Mouse (Mus musculus) lung, postnatal 0 days (tissue): ENCODE data around the gene Scrn2. TPM values are rescaled to one million over a fixed set of nuclear protein-coding genes. Genes with fewer than 3 reads are reported as not detected.

ENCODE experiments used
- ATAC-seq: fragments of 200-750 bp; cut with Nextera tagmentation; 2 replicates; pipeline ENCODE4 v1.8.0; 2017; ENCODE audit warnings: moderate library complexity
- DNase-seq: peaks from one replicate; pipeline ENCODE4 v3.0.0-alpha.2; 2016; ENCODE audit warnings: low spot score
- H3K27ac ChIP-seq: fragments of 300-500 bp; sonication (generic); 2 replicates; pipeline ENCODE4 v1.5.1; 2014; ENCODE audit warnings: antibody characterized with exemption, mild to moderate bottlenecking, low read length, mixed read lengths
- H3K27me3 ChIP-seq: fragments of 300-500 bp; sonication (generic); replicated peaks from 2 replicates; pipeline ENCODE4 v1.6.1; 2014; ENCODE audit warnings: low read length, mixed read lengths; ENCODE audit not compliant: insufficient read depth
- H3K36me3 ChIP-seq: fragments of 300-500 bp; sonication (generic); 2 replicates; pipeline ENCODE4 v1.6.1; 2014; ENCODE audit warnings: low read length, mixed read lengths; ENCODE audit not compliant: insufficient read depth
- H3K4me1 ChIP-seq: fragments of 300-500 bp; sonication (generic); 2 replicates; pipeline ENCODE4 v1.6.1; 2014; ENCODE audit warnings: antibody characterized with exemption, low read depth, low read length, mixed read lengths; ENCODE audit not compliant: insufficient read depth
- H3K4me2 ChIP-seq: fragments of 300-500 bp; sonication (generic); replicated peaks from 2 replicates; pipeline ENCODE4 v1.6.1; 2014; ENCODE audit warnings: low read depth, mild to moderate bottlenecking, low read length, moderate library complexity, mixed read lengths
- H3K4me3 ChIP-seq: fragments of 300-500 bp; sonication (generic); 2 replicates; pipeline ENCODE4 v1.5.1; 2014; ENCODE audit warnings: low read depth, low read length
- H3K9ac ChIP-seq: fragments of 300-500 bp; sonication (generic); replicated peaks from 2 replicates; pipeline ENCODE4 v1.6.1; 2014; ENCODE audit warnings: low read depth, mild to moderate bottlenecking
- H3K9me3 ChIP-seq: fragments of 300-500 bp; sonication (generic); 2 replicates; pipeline ENCODE4 v1.6.1; 2016; ENCODE audit warnings: low read length, mixed read lengths
- CTCF ChIP-seq: IDR thresholded peaks from 2 replicates; pipeline ENCODE4 v1.5.1; 2016; ENCODE audit warnings: antibody characterized with exemption, mild to moderate bottlenecking
- EP300 ChIP-seq: IDR thresholded peaks from 2 replicates; pipeline ENCODE4 v1.6.1; 2016; ENCODE audit warnings: antibody characterized with exemption, mild to moderate bottlenecking, control low read depth
- WGBS: fragments of 180-500 bp; shearing (Covaris S2); extraction: QIAGEN DNeasy Blood & Tissue Kit; methylation state at CpG from one replicate; pipeline ENCODE4 v1.1.7; 2014; 5-methylcytosine and 5-hydroxymethylcytosine counted together
- polyA plus RNA-seq: library from polyadenylated mRNA; unstranded; fragments of >200 nt; fragmentation: Nextera tagmentation; extraction: Ambion mirVana; gene quantifications from 2 replicates; pipeline ENCODE4 v1.2.1, GENCODE M21; 2015

Gene Scrn2
- polyA plus RNA-seq, 1 experiment from 2014 or later = 15.7 TPM

DNA sequence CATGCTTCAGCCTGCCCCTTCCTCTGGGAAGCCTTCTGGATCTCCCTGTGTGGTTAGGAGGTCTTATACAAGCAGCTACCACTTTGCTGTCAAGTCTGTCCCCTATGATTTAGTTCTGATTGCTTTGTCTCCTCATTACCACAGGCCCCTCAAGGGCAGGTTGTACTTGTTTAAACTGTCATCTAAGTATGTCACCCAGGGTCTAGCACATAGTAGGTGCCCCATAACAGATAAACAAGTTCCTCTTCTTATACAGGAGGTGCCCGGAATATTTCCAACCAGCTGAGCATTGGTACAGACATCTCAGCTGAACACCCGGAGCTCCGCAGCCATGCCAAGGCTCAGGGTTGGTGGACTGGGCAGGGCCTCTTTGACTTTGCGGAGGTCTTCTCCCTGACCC lies 2.8 kb downstream of the Scrn2 start:
- Histone ChIP-seq H3K9ac (no peak overlapping the region), H3K27ac (no peak overlapping the region), H3K4me2 (no peak overlapping the region), H3K4me1 (peaks cover 6% of the 10 kb centered on the region; the same call in 1 of the 2 replicates), H3K36me3 (no peaks in the 10 kb centered on the region), H3K27me3 (no peaks in the 10 kb centered on the region), H3K4me3 (no peak overlapping the region), H3K9me3 (no peaks in the 10 kb centered on the region)
- 88% methylated on average over 4 of the region's 4 CpGs for WGBS
- DNase-seq (no peak), ATAC-seq (no peak)
- TF ChIP-seq EP300 = no peak
- no peak for TF ChIP-seq CTCF

DNA sequence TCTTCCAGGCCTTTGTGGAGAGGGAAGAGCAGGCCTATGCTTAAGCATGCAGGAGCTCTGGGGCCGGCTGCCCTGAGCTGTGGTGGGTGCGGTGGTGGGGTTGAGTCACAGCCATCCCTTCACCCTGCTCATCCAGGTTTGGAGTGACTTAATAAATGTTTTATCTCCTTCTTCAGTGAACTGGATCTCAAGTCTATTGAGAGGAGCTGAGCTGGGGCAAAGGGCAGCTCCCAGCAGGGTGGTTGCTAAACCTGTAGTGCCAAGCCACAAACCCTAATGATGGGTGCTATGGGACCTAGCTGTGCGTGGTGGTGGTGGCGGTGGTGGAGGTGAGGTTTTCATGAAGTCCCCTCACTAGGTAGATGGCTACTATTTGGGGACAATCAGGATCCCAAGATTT lies 4.0 kb downstream of the Scrn2 start:
- Histone ChIP-seq H3K4me1 (peaks cover 6% of the 10 kb centered on the region; the same call in 1 of the 2 replicates), H3K4me2 (no peak overlapping the region), H3K36me3 (no peaks in the 10 kb centered on the region), H3K27ac (no peak overlapping the region), H3K4me3 (no peak overlapping the region), H3K9ac (no peak overlapping the region), H3K9me3 (no peaks in the 10 kb centered on the region), H3K27me3 (no peaks in the 10 kb centered on the region)
- TF ChIP-seq EP300 = no peak
- no peak for DNase-seq
- ATAC-seq = no peak
- WGBS = 94% methylated on average over 4 of the region's 4 CpGs

DNA sequence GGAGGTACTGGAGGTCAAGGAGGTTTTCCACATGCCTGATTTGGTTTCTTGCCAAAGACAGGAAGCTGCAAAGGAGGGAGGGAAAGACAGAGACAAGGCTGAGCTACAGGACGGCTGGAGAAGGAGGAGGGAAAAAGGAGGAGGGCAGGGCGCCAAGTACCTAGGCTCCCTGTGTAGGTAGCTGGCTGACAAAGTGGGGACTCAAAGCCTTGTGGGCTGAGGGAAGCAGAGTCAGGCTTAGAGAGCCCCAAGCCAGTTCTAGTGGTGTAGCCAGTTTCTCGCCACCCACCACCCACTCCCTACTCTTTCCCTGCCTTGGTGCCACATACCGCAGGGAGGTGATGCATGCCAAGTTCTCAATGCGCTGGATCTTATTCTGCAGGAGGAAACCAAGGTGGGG lies 6.4 kb downstream of the Scrn2 start:
- H3K4me2 ChIP-seq = no peak overlapping the region
- no peak overlapping the region for H3K9ac ChIP-seq
- WGBS = 75% methylated on average over 5 of the region's 5 CpGs
- H3K27ac ChIP-seq = no peak overlapping the region
- H3K27me3 ChIP-seq = no peaks in the 10 kb centered on the region
- H3K36me3 ChIP-seq = no peaks in the 10 kb centered on the region
- DNase-seq = no peak
- no peak for ATAC-seq
- no peak overlapping the region for H3K4me3 ChIP-seq
- H3K9me3 ChIP-seq = no peaks in the 10 kb centered on the region
- TF ChIP-seq CTCF = no peak
- no peak for TF ChIP-seq EP300
- no peaks in the 10 kb centered on the region for H3K4me1 ChIP-seq

DNA sequence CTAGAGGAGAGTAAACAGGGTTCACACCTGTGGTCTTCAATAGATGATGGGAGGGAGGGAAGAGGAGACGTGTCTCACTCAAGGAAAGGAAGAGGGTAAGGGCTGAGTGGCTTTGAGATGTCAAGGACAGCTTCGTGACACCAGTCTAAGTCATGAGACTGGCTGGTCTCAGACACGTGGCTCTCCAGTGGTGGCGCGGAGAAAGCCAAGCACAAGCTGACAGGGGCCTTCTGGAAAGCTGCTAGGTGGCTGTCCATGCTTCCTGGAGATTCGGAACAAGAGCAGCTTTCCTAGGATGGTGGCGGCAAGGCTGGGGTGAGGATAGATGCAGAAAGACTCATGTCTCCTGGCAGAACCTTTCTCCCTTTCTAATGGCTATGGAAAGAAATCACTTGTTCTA lies 9.1 kb downstream of the Scrn2 start:
- no peak overlapping the region for H3K27ac ChIP-seq
- no peaks in the 10 kb centered on the region for H3K9me3 ChIP-seq
- no peaks in the 10 kb centered on the region for H3K4me1 ChIP-seq
- ATAC-seq = no peak
- no peak overlapping the region for H3K9ac ChIP-seq
- no peak overlapping the region for H3K4me3 ChIP-seq
- TF ChIP-seq EP300 = no peak
- no peak for TF ChIP-seq CTCF
- no peaks in the 10 kb centered on the region for H3K27me3 ChIP-seq
- DNase-seq = no peak
- WGBS = 60% methylated on average over 7 of the region's 7 CpGs
- H3K36me3 ChIP-seq = no peaks in the 10 kb centered on the region
- no peak overlapping the region for H3K4me2 ChIP-seq

DNA sequence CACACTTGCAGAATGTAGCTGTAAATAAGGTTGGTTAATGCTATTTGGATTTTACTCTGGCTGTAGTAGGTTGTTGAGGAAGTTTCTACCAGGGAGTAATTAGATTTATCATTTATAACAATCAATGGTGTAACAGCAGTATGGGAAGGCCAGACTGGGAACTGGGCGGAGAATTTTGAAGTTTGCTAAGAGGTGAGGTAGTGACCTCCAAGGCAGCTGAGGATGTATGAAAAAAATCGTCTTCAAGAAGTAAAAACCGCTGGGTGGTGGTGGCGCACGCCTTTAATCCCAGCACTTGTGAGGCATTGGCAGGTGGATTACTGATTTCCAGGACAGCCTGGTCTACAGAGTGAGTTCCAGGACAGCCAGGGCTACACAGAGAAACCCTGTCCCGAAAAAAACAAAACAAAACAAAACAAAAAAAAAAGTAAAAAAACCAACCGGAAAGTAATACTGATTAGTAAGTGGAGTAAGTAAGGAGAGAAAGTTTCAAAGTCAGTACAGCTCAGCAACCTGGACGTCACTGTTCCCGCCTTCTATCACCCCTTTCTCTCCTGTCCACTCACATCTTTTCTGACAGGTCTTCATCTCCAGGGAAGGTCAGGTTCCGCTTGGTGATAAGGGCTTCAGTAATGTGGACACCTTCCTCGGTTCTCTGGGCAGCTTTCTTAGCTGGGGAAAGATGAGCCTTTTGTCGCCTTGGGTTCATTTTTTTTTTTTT lies 10.7 kb downstream of the Scrn2 start:
- no peaks in the 10 kb centered on the region for H3K36me3 ChIP-seq
- 38% methylated on average over 12 of the region's 12 CpGs for WGBS
- no peak for TF ChIP-seq CTCF
- no peak for TF ChIP-seq EP300
- ATAC-seq (no peak), DNase-seq (no peak)
- no peaks in the 10 kb centered on the region for H3K9me3 ChIP-seq
- no peak overlapping the region for H3K27ac ChIP-seq
- no peaks in the 10 kb centered on the region for H3K27me3 ChIP-seq
- H3K4me2 ChIP-seq = peak overlapping the region; percentile 64
- peak overlapping the region; percentile 66 for H3K4me3 ChIP-seq
- no peak overlapping the region for H3K9ac ChIP-seq
- no peaks in the 10 kb centered on the region for H3K4me1 ChIP-seq

DNA sequence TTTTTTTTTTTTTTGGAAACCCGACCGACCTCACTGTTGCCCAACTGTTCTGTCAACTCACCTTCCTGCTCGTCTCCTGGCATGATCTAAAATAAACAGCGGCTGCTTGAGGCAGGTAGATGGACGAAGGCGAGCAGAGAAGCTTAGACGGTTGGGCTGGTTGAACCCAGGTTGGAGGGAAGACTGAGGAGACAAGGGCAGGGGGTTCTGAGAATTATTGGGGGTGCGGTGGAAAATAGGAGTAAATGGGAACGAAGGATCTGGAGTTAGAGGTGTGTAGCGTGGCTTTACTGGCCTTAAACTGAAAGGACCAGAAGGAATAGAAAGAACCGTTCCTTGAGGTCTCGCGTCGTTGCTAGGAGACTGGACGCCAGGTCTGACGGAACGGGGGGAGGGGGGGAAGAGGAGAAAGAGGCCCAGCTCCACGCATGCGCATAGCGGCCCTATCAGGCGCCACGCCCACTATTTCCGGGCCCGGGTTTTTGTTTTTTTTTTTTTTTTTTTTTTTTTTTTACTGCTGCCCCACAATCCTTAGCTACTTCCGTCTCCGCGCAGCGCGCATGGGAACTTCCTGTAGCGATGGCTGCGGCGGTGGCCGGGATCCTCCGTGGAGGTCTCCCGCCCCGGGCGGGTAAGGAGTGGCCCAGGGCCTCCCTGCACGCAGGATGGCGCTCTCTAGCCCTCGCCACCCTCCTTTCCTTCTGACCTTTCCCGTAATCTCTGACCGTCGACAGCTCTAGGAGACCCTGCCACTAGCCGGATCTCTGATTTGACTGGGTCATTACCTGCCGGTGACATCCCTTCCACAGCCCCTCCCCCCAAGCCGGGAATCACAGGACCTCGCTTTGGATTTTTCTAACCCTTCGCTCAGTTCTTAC lies 11.5 kb downstream of the Scrn2 start, which contains the start of the genes Lrrc46 and Mrpl10:
Lrrc46 (minus strand) TSS at position 386 of the 878 bp plus-strand sequence.
Mrpl10 (plus strand) TSS at position 539 of the 878 bp plus-strand sequence.
- 0 out of 2 replicates have a peak, but pooled peaks have one; percentile 9 for TF ChIP-seq CTCF
- TF ChIP-seq EP300 = 0 out of 2 replicates have a peak, but pooled peaks have one; percentile 14
- Histone ChIP-seq H3K4me1 (no peaks in the 10 kb centered on the region), H3K27me3 (no peaks in the 10 kb centered on the region), H3K9me3 (no peaks in the 10 kb centered on the region), H3K9ac (peak within 1 kb of the TSS; percentile 64), H3K27ac (peak within 1 kb of the TSS; percentile 66; the same call in 1 of the 2 replicates), H3K4me2 (peak within 1 kb of the TSS; percentile 66), H3K4me3 (peak within 1 kb of the TSS; percentile 66), H3K36me3 (no peaks in the 10 kb centered on the region)
- peak; percentile 96 for DNase-seq
- 3% methylated on average over 48 of the region's 48 CpGs for WGBS
- peak; percentile 94 for ATAC-seq
